Mouse (Mus musculus) granulocyte monocyte progenitor cell, adult 5-6 weeks (primary cell): Measurements from ENCODE around the gene Pcp4l1. TPM values are rescaled to one million over a fixed set of nuclear protein-coding genes. Genes with fewer than 3 reads are reported as not detected.

Experiments used
- ATAC-seq: replicated peaks from 2 replicates; pipeline ENCODE4 v1.8.0; 2016; ENCODE audit warnings: mild to moderate bottlenecking, moderate TSS enrichment, inconsistent platforms; ENCODE audit not compliant: poor library complexity, severe bottlenecking
- total RNA-seq, 2 experiments: library from RNA; stranded (forward) in 1 of 2; stranded (reverse) in 1 of 2; fragments of 200-712, 200-1000 nt in 1 of 2; fragments of >200 nt in 1 of 2; fragmentation: Nextera tagmentation in 1 of 2; gene quantifications; 2 replicates each; pipeline ENCODE4 v1.2.3; 2014 to 2017

Gene Pcp4l1
- total RNA-seq, 2 experiments from 2014 or later = 11.8 to 13.7 TPM

- peak; percentile 90 for ATAC-seq
Measured at GRCm38 (mm10) chr1:171222238-171223155, 26.4 kb upstream of the Pcp4l1 start, which contains the start of gene Tomm40l. Tomm40l (minus strand) TSS chr1:171222514.

GRCm38 (mm10) chr1:171221281-171222193 lies 25.5 kb upstream of the Pcp4l1 start:
- peak; percentile 15; the same call in 1 of the 2 replicates for ATAC-seq

- ATAC-seq = peak; percentile 37
Measured at GRCm38 (mm10) chr1:171220871-171221270, 24.8 kb upstream of the Pcp4l1 start.

- no peak for ATAC-seq
Measured at GRCm38 (mm10) chr1:171216241-171216955, 20.3 kb upstream of the Pcp4l1 start.

- no peak for ATAC-seq
Measured at GRCm38 (mm10) chr1:171213801-171214496, 17.9 kb upstream of the Pcp4l1 start, which contains the start of gene Nr1i3. Nr1i3 (plus strand) TSS chr1:171213970.

- no peak for ATAC-seq
Measured at GRCm38 (mm10) chr1:171212854-171213253, 16.8 kb upstream of the Pcp4l1 start.

GRCm38 (mm10) chr1:171209409-171209808 lies 13.3 kb upstream of the Pcp4l1 start:
- ATAC-seq = peak; percentile 74

- ATAC-seq = no peak
Measured at GRCm38 (mm10) chr1:171205704-171206493, 9.8 kb upstream of the Pcp4l1 start.

GRCm38 (mm10) chr1:171204249-171204644 lies 8.2 kb upstream of the Pcp4l1 start:
- no peak for ATAC-seq

- ATAC-seq = no peak
Measured at GRCm38 (mm10) chr1:171203471-171204248, 7.6 kb upstream of the Pcp4l1 start.

GRCm38 (mm10) chr1:171200769-171201168 lies 4.7 kb upstream of the Pcp4l1 start:
- ATAC-seq = no peak

- no peak for ATAC-seq
Measured at GRCm38 (mm10) chr1:171199532-171199931, 3.5 kb upstream of the Pcp4l1 start.

- peak; percentile 12; the same call in 1 of the 2 replicates for ATAC-seq
Measured at GRCm38 (mm10) chr1:171195046-171195822, 834 bp downstream of the Pcp4l1 start.

GRCm38 (mm10) chr1:171193911-171194830 lies 1.9 kb downstream of the Pcp4l1 start:
- no peak for ATAC-seq

GRCm38 (mm10) chr1:171193093-171193840 lies 2.8 kb downstream of the Pcp4l1 start:
- ATAC-seq = no peak
